Mouse (Mus musculus): Measurements from ENCODE around the gene Gimap9. TPM values are rescaled to one million over a fixed set of nuclear protein-coding genes. Genes with fewer than 3 reads are reported as not detected.
"Not testable (repeated sequence)": the region's sequence is repeated elsewhere in the genome, so short reads cannot be mapped to it uniquely, and the experiment has no call there.

The Gimap9 gene
- polyA plus RNA-seq, 1 experiment from 2014 or later: 3.1 TPM

- 72% methylated on average over 4 of the region's 4 CpGs for WGBS
- H3K36me3 ChIP-seq (ENCODE audit: control insufficient read depth, insufficient read depth, low read length): no peaks in the 10 kb centered on the region
- H3K4me1 ChIP-seq (ENCODE audit: control insufficient read depth, insufficient read depth, low read length): no peaks in the 10 kb centered on the region
- no peak overlapping the region for H3K4me3 ChIP-seq (ENCODE audit: low read depth, low read length)
- H3K9me3 ChIP-seq (replicated peaks; ENCODE audit: control insufficient read depth, low read length, poor library complexity, severe bottlenecking): no peaks in the 10 kb centered on the region
- no peak overlapping the region for H3K4me2 ChIP-seq (ENCODE audit: low read length)
- no peak for ATAC-seq
- H3K27me3 ChIP-seq (ENCODE audit: control insufficient read depth, insufficient read depth, low read depth, low read length): no peaks in the 10 kb centered on the region
- H3K9ac ChIP-seq (ENCODE audit: low read depth, low read length): no peak overlapping the region
- H3K27ac ChIP-seq (ENCODE audit: low read length): no peak overlapping the region
These were observed 6.3 kb downstream of the Gimap9 start for GRCm38 (mm10) chr6:48682271-48682670.

DNA sequence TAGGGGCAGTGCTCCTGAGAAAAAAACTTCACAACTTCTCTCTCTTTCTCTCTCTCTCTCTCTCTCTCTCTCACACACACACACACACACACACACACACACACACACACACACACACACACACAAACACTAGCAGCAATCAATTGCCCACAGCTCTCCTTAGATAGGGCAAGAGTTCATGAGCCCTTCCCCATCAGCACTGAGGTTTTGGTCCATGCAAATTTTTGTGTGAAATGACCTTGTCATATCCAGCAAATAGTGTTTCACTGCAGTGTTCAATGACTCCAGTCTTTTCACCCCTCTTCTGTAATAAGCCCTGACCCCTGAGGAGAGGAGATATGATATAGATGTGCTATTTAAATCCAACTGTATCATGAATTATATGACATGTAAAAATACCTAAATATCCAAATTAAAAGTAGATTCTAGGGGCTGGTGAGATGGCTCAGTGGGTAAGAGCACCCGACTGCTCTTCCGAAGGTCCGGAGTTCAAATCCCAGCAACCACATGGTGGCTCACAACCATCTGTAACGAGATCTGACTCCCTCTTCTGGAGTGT lies 7.4 kb downstream of the Gimap9 start:
- not testable (repeated sequence) for H3K9me3 ChIP-seq (replicated peaks; ENCODE audit: control insufficient read depth, low read length, poor library complexity, severe bottlenecking); ATAC-seq; H3K27me3 ChIP-seq (ENCODE audit: control insufficient read depth, insufficient read depth, low read depth, low read length); H3K4me1 ChIP-seq (ENCODE audit: control insufficient read depth, insufficient read depth, low read length); H3K9ac ChIP-seq (ENCODE audit: low read depth, low read length); H3K4me2 ChIP-seq (ENCODE audit: low read length); H3K4me3 ChIP-seq (ENCODE audit: low read depth, low read length); H3K36me3 ChIP-seq (ENCODE audit: control insufficient read depth, insufficient read depth, low read length); H3K27ac ChIP-seq (ENCODE audit: low read length)
- WGBS: 95% methylated on average over 3 of the region's 4 CpGs

DNA sequence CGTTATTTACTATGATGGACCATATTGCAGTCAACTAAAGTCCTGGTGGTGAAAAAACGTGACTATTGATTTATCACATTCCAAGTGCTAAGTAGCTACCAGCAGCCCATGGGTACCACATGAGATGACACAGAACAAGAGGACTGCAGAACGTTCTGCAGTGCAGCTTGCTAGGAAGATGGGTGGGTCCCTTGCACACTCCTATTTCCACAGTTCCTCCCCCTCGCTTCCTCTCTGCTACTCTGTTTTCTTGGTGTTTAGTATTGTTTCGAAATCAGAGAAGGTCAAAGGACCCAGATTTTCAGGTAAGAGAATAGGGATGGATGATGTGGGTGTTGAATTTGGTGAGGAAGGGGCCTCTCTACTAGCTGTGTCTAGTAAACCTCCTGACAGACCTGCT lies 8.4 kb downstream of the Gimap9 start, which contains the start of gene Gimap4:
Gene Gimap4, plus strand, starts transcription at position 231 of the 400 bp plus-strand sequence.
- H3K4me2 ChIP-seq (ENCODE audit: low read length): no peak within 1 kb of the TSS
- no peak for ATAC-seq
- WGBS: 75% methylated on average over 5 of the region's 5 CpGs

GRCm38 (mm10) chr6:48684806-48685205 lies 8.9 kb downstream of the Gimap9 start:
- Histone ChIP-seq H3K4me2 (ENCODE audit: low read length) (no peak overlapping the region), H3K9ac (ENCODE audit: low read depth, low read length) (no peak overlapping the region), H3K27me3 (ENCODE audit: control insufficient read depth, insufficient read depth, low read depth, low read length) (no peaks in the 10 kb centered on the region), H3K4me3 (ENCODE audit: low read depth, low read length) (no peak overlapping the region), H3K36me3 (ENCODE audit: control insufficient read depth, insufficient read depth, low read length) (no peaks in the 10 kb centered on the region), H3K4me1 (ENCODE audit: control insufficient read depth, insufficient read depth, low read length) (no peaks in the 10 kb centered on the region), H3K27ac (ENCODE audit: low read length) (no peak overlapping the region), H3K9me3 (replicated peaks; ENCODE audit: control insufficient read depth, low read length, poor library complexity, severe bottlenecking) (no peaks in the 10 kb centered on the region)
- ATAC-seq: no peak
- WGBS: 50% methylated on average over 4 of the region's 4 CpGs

More for the DNA sequence above, 8.4 kb downstream of the Gimap9 start, which contains the start of gene Gimap4:
- H3K27ac ChIP-seq (ENCODE audit: low read length): no peak within 1 kb of the TSS
- H3K4me3 ChIP-seq (ENCODE audit: low read depth, low read length): no peak within 1 kb of the TSS
- no peaks in the 10 kb centered on the region for H3K27me3 ChIP-seq (ENCODE audit: control insufficient read depth, insufficient read depth, low read depth, low read length)
- no peaks in the 10 kb centered on the region for H3K4me1 ChIP-seq (ENCODE audit: control insufficient read depth, insufficient read depth, low read length)
- H3K9me3 ChIP-seq (replicated peaks; ENCODE audit: control insufficient read depth, low read length, poor library complexity, severe bottlenecking): no peaks in the 10 kb centered on the region
- H3K36me3 ChIP-seq (ENCODE audit: control insufficient read depth, insufficient read depth, low read length): no peaks in the 10 kb centered on the region
- no peak within 1 kb of the TSS for H3K9ac ChIP-seq (ENCODE audit: low read depth, low read length)

DNA sequence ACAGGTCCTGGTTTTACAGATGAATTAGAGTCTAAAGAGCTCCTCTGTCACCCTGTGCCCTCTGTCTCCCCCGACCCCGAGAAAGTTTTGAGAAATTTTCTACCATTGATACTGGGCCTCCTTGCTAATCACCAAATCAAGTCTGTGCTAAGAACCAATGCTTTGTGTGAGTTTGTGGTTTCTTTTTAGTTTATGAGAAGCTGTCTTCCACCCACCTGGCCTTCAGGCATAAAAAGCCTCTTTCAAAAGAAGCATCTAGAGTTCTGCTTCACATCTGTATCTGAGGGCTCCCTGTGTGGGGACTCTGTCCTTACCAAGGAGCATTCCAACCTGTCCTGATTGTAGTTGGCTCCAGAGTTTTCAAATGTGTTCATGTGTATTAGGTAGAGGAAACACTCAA lies 9.3 kb downstream of the Gimap9 start:
- Histone ChIP-seq H3K27me3 (ENCODE audit: control insufficient read depth, insufficient read depth, low read depth, low read length) (no peaks in the 10 kb centered on the region), H3K4me1 (ENCODE audit: control insufficient read depth, insufficient read depth, low read length) (no peaks in the 10 kb centered on the region), H3K36me3 (ENCODE audit: control insufficient read depth, insufficient read depth, low read length) (no peaks in the 10 kb centered on the region), H3K9me3 (replicated peaks; ENCODE audit: control insufficient read depth, low read length, poor library complexity, severe bottlenecking) (no peaks in the 10 kb centered on the region), H3K9ac (ENCODE audit: low read depth, low read length) (no peak overlapping the region), H3K27ac (ENCODE audit: low read length) (no peak overlapping the region), H3K4me3 (ENCODE audit: low read depth, low read length) (no peak overlapping the region), H3K4me2 (ENCODE audit: low read length) (no peak overlapping the region)
- WGBS: 71% methylated on average over 2 of the region's 2 CpGs
- no peak for ATAC-seq

- no peak overlapping the region for H3K4me2 ChIP-seq (ENCODE audit: low read length)
- ATAC-seq: no peak
- no peaks in the 10 kb centered on the region for H3K27me3 ChIP-seq (ENCODE audit: control insufficient read depth, insufficient read depth, low read depth, low read length)
- no peaks in the 10 kb centered on the region for H3K9me3 ChIP-seq (replicated peaks; ENCODE audit: control insufficient read depth, low read length, poor library complexity, severe bottlenecking)
- no peaks in the 10 kb centered on the region for H3K36me3 ChIP-seq (ENCODE audit: control insufficient read depth, insufficient read depth, low read length)
- WGBS: 81% methylated on average over 7 of the region's 7 CpGs
- H3K27ac ChIP-seq (ENCODE audit: low read length): no peak overlapping the region
- H3K4me3 ChIP-seq (ENCODE audit: low read depth, low read length): no peak overlapping the region
- no peaks in the 10 kb centered on the region for H3K4me1 ChIP-seq (ENCODE audit: control insufficient read depth, insufficient read depth, low read length)
- no peak overlapping the region for H3K9ac ChIP-seq (ENCODE audit: low read depth, low read length)
These were observed 10.1 kb downstream of the Gimap9 start for GRCm38 (mm10) chr6:48685694-48686665.

DNA sequence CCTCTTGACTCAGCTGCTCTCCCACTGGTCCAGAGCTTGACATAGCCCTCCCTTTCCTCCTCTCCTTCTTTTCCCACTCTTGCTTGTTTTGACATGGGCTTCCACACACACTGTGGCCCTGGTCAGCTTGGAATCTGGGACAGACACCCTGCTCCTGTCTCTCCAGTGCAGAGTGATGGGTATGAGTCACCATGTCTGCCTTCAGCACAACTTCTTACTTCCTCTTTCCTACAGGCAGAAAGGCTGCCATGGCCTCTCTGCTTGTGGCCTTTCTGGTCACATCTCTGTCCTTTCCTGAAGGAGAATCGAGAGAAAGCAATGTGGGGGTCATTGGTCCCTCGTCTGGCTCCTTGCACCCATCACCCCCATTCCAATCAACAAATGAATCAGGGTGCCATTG lies 11.1 kb downstream of the Gimap9 start:
- ATAC-seq: no peak
- no peak overlapping the region for H3K27ac ChIP-seq (ENCODE audit: low read length)
- WGBS: 79% methylated on average over 2 of the region's 2 CpGs

GRCm38 (mm10) chr6:48689320-48689719 lies 13.4 kb downstream of the Gimap9 start:
- Histone ChIP-seq H3K9ac (ENCODE audit: low read depth, low read length) (no peak overlapping the region), H3K36me3 (ENCODE audit: control insufficient read depth, insufficient read depth, low read length) (no peaks in the 10 kb centered on the region), H3K4me1 (ENCODE audit: control insufficient read depth, insufficient read depth, low read length) (no peaks in the 10 kb centered on the region), H3K4me3 (ENCODE audit: low read depth, low read length) (no peak overlapping the region), H3K27ac (ENCODE audit: low read length) (no peak overlapping the region), H3K9me3 (replicated peaks; ENCODE audit: control insufficient read depth, low read length, poor library complexity, severe bottlenecking) (no peaks in the 10 kb centered on the region), H3K27me3 (ENCODE audit: control insufficient read depth, insufficient read depth, low read depth, low read length) (no peaks in the 10 kb centered on the region), H3K4me2 (ENCODE audit: low read length) (no peak overlapping the region)
- WGBS: 93% methylated on average over 2 of the region's 2 CpGs
- no peak for ATAC-seq

More for the DNA sequence above, 11.1 kb downstream of the Gimap9 start:
- H3K9me3 ChIP-seq (replicated peaks; ENCODE audit: control insufficient read depth, low read length, poor library complexity, severe bottlenecking): no peaks in the 10 kb centered on the region
- H3K27me3 ChIP-seq (ENCODE audit: control insufficient read depth, insufficient read depth, low read depth, low read length): no peaks in the 10 kb centered on the region
- no peak overlapping the region for H3K4me2 ChIP-seq (ENCODE audit: low read length)
- no peak overlapping the region for H3K9ac ChIP-seq (ENCODE audit: low read depth, low read length)
- no peaks in the 10 kb centered on the region for H3K4me1 ChIP-seq (ENCODE audit: control insufficient read depth, insufficient read depth, low read length)
- H3K4me3 ChIP-seq (ENCODE audit: low read depth, low read length): no peak overlapping the region
- H3K36me3 ChIP-seq (ENCODE audit: control insufficient read depth, insufficient read depth, low read length): no peaks in the 10 kb centered on the region

GRCm38 (mm10) chr6:48692962-48693361 lies 17.0 kb downstream of the Gimap9 start:
- Histone ChIP-seq H3K27me3 (ENCODE audit: control insufficient read depth, insufficient read depth, low read depth, low read length) (no peaks in the 10 kb centered on the region), H3K27ac (ENCODE audit: low read length) (no peak overlapping the region), H3K36me3 (ENCODE audit: control insufficient read depth, insufficient read depth, low read length) (no peaks in the 10 kb centered on the region), H3K4me3 (ENCODE audit: low read depth, low read length) (no peak overlapping the region), H3K9ac (ENCODE audit: low read depth, low read length) (no peak overlapping the region), H3K4me2 (ENCODE audit: low read length) (no peak overlapping the region), H3K4me1 (ENCODE audit: control insufficient read depth, insufficient read depth, low read length) (no peaks in the 10 kb centered on the region), H3K9me3 (replicated peaks; ENCODE audit: control insufficient read depth, low read length, poor library complexity, severe bottlenecking) (no peaks in the 10 kb centered on the region)
- ATAC-seq: no peak
- 93% methylated on average over 6 of the region's 6 CpGs for whole genome bisulfite sequencing
